Comparison of ENCODE assay signal across 13 mouse cellular contexts in genomic region chr16:29818807-29819440, GRCm38 (mm10).
DNase-seq lines count a peak whose midpoint lies in the region; ATAC-seq and TF ChIP-seq lines count a peak whose summit lies in the region.
"Had no signal": no experiment of that assay in that cellular context is flagged by ENCODE, and none has a peak within 500 bp of the region (broad histone marks: within the 10 kb centered on the region; RNA-seq: fewer than 3 reads in every experiment).

No protein-coding gene starts in this region.

- no peaks in the 10 kb centered on the region for H3K9me3 ChIP-seq in lung, postnatal 0 days (ENCODE audit: low read length)
- H3K9me3 ChIP-seq in hindbrain, embryonic 16.5 days (ENCODE audit: control insufficient read depth, low read length): no peaks in the 10 kb centered on the region
- H3K9me3 ChIP-seq: embryonic facial prominence, embryonic 13.5 days; heart, embryonic 15.5 days had no signal

- WGBS in lung, postnatal 0 days: 42% methylated on average over 7 of the region's 7 CpGs
- WGBS in hindbrain, embryonic 16.5 days: 68% methylated on average over 7 of the region's 7 CpGs

- no peak overlapping the region for H3K4me2 ChIP-seq in lung, postnatal 0 days (replicated peaks; ENCODE audit: low read depth, low read length)
- H3K4me2 ChIP-seq in hindbrain, embryonic 16.5 days (ENCODE audit: low read length): no peak overlapping the region
- H3K4me2 ChIP-seq: embryonic facial prominence, embryonic 13.5 days; heart, embryonic 15.5 days; liver, embryonic 11.5 days had no signal

- peaks cover 3% of the 10 kb centered on the region; the same call in 1 of the 2 replicates for H3K4me1 ChIP-seq in lung, postnatal 0 days (ENCODE audit: insufficient read depth, low read depth, low read length)
- H3K4me1 ChIP-seq in hindbrain, embryonic 16.5 days (ENCODE audit: control insufficient read depth, insufficient read depth, low read depth, low read length): peaks cover 3% of the 10 kb centered on the region; the same call in 1 of the 2 replicates

- TF ChIP-seq EP300 in lung, postnatal 0 days (IDR thresholded peaks at IDR 0.05): peak; percentile 77

- no peaks in the 10 kb centered on the region for H3K36me3 ChIP-seq in lung, postnatal 0 days (ENCODE audit: insufficient read depth, low read length)
- no peaks in the 10 kb centered on the region for H3K36me3 ChIP-seq in hindbrain, embryonic 16.5 days (ENCODE audit: control insufficient read depth, insufficient read depth, low read length)
- H3K36me3 ChIP-seq: embryonic facial prominence, embryonic 13.5 days; heart, embryonic 15.5 days had no signal

- H3K27me3 ChIP-seq in lung, postnatal 0 days (replicated peaks; ENCODE audit: insufficient read depth, low read length): no peaks in the 10 kb centered on the region
- H3K27me3 ChIP-seq in hindbrain, embryonic 16.5 days (replicated peaks; ENCODE audit: control insufficient read depth, insufficient read depth, low read length): peaks cover 3% of the 10 kb centered on the region; the same call in 1 of the 2 replicates

- no peak overlapping the region for H3K4me3 ChIP-seq in gastrocnemius, adult 2 months
- no peak overlapping the region for H3K4me3 ChIP-seq in lung, postnatal 0 days (ENCODE audit: low read depth, low read length)
- H3K4me3 ChIP-seq in hindbrain, embryonic 16.5 days (ENCODE audit: low read length): no peak overlapping the region
- H3K4me3 ChIP-seq: embryonic facial prominence, embryonic 13.5 days; heart, embryonic 15.5 days had no signal

- DNase-seq in gastrocnemius, adult 2 months: no peak
- DNase-seq in gastrocnemius, adult 8-10 months (ENCODE audit: low spot score in 2 of 2): no peak
- peak; percentile 93 for DNase-seq in lung, postnatal 0 days (ENCODE audit: low spot score)
- DNase-seq in lung, postnatal 14 days: no peak
- DNase-seq in gonadal fat pad, adult 2 months (ENCODE audit: low read depth): peak; percentile 99
- peak; percentile 60 for DNase-seq in testis, postnatal 14 days (ENCODE audit: low spot score)
- DNase-seq in kidney, adult 8-10 months: no peak
- DNase-seq: cerebellum, adult 9-11 months; kidney, postnatal 25 days had no signal

- H3K27ac ChIP-seq in gastrocnemius, adult 2 months: peak overlapping the region; percentile 40; the same call in 1 of the 2 replicates
- no peak overlapping the region for H3K27ac ChIP-seq in lung, postnatal 0 days (ENCODE audit: low read length)
- no peak overlapping the region for H3K27ac ChIP-seq in hindbrain, embryonic 16.5 days (ENCODE audit: low read depth, low read length)
- H3K27ac ChIP-seq: embryonic facial prominence, embryonic 13.5 days; heart, embryonic 15.5 days had no signal

- intact Hi-C loops in gastrocnemius, adult 2 months (cut with DNase I): no loop called here

- peak; percentile 74 for ATAC-seq in lung, postnatal 0 days
- no peak for ATAC-seq in hindbrain, embryonic 16.5 days

- no peak overlapping the region for H3K9ac ChIP-seq in lung, postnatal 0 days (replicated peaks; ENCODE audit: low read depth)
- H3K9ac ChIP-seq in hindbrain, embryonic 16.5 days (ENCODE audit: low read depth, low read length): no peak overlapping the region
- H3K9ac ChIP-seq: embryonic facial prominence, embryonic 13.5 days; heart, embryonic 15.5 days had no signal

- no peak for TF ChIP-seq CTCF in gastrocnemius, adult 2 months (IDR thresholded peaks at IDR 0.05)
- TF ChIP-seq CTCF in lung, postnatal 0 days (IDR thresholded peaks at IDR 0.05): no peak

Comparison
In these comparisons a context has a peak if more than half of its experiments do, and no peak if none do; other contexts are left out.
1. DNase-seq: peak in lung, postnatal 0 days (single experiment), gonadal fat pad, adult 2 months (single experiment) and testis, postnatal 14 days (single experiment); none in gastrocnemius, adult 2 months (single experiment), gastrocnemius, adult 8-10 months (0 of 2), lung, postnatal 14 days (single experiment) and kidney, adult 8-10 months (0 of 2).